ENCODE assay signal across 9 mouse cellular contexts in genomic region chr4:43558028-43558630, GRCm38 (mm10). TPM values are rescaled to one million over a fixed set of nuclear protein-coding genes. Genes with fewer than 3 reads are reported as not detected.
DNase-seq lines count a peak whose midpoint lies in the region; ATAC-seq and TF ChIP-seq lines count a peak whose summit lies in the region.
"Had no signal": no experiment of that assay in that cellular context is flagged by ENCODE, and none has a peak within 500 bp of the region (broad histone marks: within the 10 kb centered on the region; RNA-seq: fewer than 3 reads in every experiment).

No protein-coding gene starts in this region.

- DNase-seq in adrenal gland, postnatal 10 days, result peak; percentile 30
- no peak for DNase-seq in adrenal gland, postnatal 14 days
- DNase-seq in MEL-GATA-1-ER (ENCODE audit: extremely low read depth, low read depth), result peak; percentile 69
- peak; percentile 15 for DNase-seq in limb, embryonic 14.5 days (ENCODE audit: low spot score)
- DNase-seq in cerebellum, adult 11 months, result no peak
- DNase-seq in testis, postnatal 14 days (ENCODE audit: low spot score), result no peak

- H3K4me3 ChIP-seq in heart, embryonic 16.5 days (ENCODE audit: low read length), result peak overlapping the region; percentile 98
- peak overlapping the region; percentile 10 for H3K4me3 ChIP-seq in limb, embryonic 14.5 days (replicated peaks; ENCODE audit: low read length)
- peak overlapping the region; percentile 14; the same call in 1 of the 2 replicates for H3K4me3 ChIP-seq in small intestine, adult 2 months (ENCODE audit: low read depth, low read length)

- TF ChIP-seq CTCF in small intestine, adult 2 months (IDR thresholded peaks at IDR 0.05; ENCODE audit: extremely low read depth, insufficient read length, insufficient replicate concordance, low read depth, low read length), result no peak

- H3K9me3 ChIP-seq in heart, embryonic 16.5 days (replicated peaks; ENCODE audit: control insufficient read depth, low read length), result no peaks in the 10 kb centered on the region
- H3K9me3 ChIP-seq in limb, embryonic 14.5 days (ENCODE audit: control insufficient read depth, low read length), result no peaks in the 10 kb centered on the region; the same call in 1 of the 2 replicates

- peak; percentile 25; the same call in 1 of the 2 replicates for ATAC-seq in heart, embryonic 16.5 days (replicated peaks; ENCODE audit: extremely low read depth, insufficient read depth, low FRiP score)
- no peak for ATAC-seq in limb, embryonic 14.5 days (ENCODE audit: low FRiP score, low read depth)

- WGBS in heart, embryonic 16.5 days, result 4% methylated on average over 5 of the region's 5 CpGs
- 46% methylated on average over 5 of the region's 5 CpGs for WGBS in limb, embryonic 14.5 days
- WGBS in small intestine, adult 2 months, result 45% methylated on average over 5 of the region's 5 CpGs

- no peaks in the 10 kb centered on the region for H3K27me3 ChIP-seq in heart, embryonic 16.5 days (ENCODE audit: control insufficient read depth, insufficient read depth, low read length)
- H3K27me3 ChIP-seq in limb, embryonic 14.5 days (ENCODE audit: control insufficient read depth, insufficient read depth, low read length), result no peaks in the 10 kb centered on the region
- no peaks in the 10 kb centered on the region for H3K27me3 ChIP-seq in small intestine, adult 2 months (ENCODE audit: control insufficient read depth, insufficient read depth, low read length)

- H3K36me3 ChIP-seq in heart, embryonic 16.5 days (ENCODE audit: control insufficient read depth, insufficient read depth), result peaks cover 34% of the 10 kb centered on the region
- H3K36me3 ChIP-seq in limb, embryonic 14.5 days (ENCODE audit: control insufficient read depth, insufficient read depth, low read length), result peaks cover 48% of the 10 kb centered on the region
- peaks cover 37% of the 10 kb centered on the region for H3K36me3 ChIP-seq in small intestine, adult 2 months (ENCODE audit: control insufficient read depth, insufficient read depth, low read length)

- peak overlapping the region; percentile 93 for H3K4me2 ChIP-seq in heart, embryonic 16.5 days (ENCODE audit: low read depth, low read length)
- H3K4me2 ChIP-seq in limb, embryonic 14.5 days (replicated peaks; ENCODE audit: low read depth, low read length, severe bottlenecking), result peak overlapping the region; percentile 38

- peaks cover 39% of the 10 kb centered on the region for H3K4me1 ChIP-seq in heart, embryonic 16.5 days (ENCODE audit: control insufficient read depth, insufficient read depth, low read length)
- peaks cover 37% of the 10 kb centered on the region for H3K4me1 ChIP-seq in limb, embryonic 14.5 days (ENCODE audit: control insufficient read depth, insufficient read depth, low read length)
- peaks cover 13% of the 10 kb centered on the region; the same call in 1 of the 2 replicates for H3K4me1 ChIP-seq in small intestine, adult 2 months (ENCODE audit: control insufficient read depth, insufficient read depth, insufficient read length, low read length)

- H3K27ac ChIP-seq in heart, embryonic 16.5 days (ENCODE audit: low read length), result peak overlapping the region; percentile 100
- peak overlapping the region; percentile 6 for H3K27ac ChIP-seq in limb, embryonic 14.5 days (replicated peaks; ENCODE audit: low read depth, low read length)
- H3K27ac ChIP-seq in small intestine, adult 2 months (ENCODE audit: insufficient read depth, low read depth, low read length), result peak overlapping the region; percentile 74

- TF ChIP-seq POLR2A in limb, embryonic 14.5 days (IDR thresholded peaks at IDR 0.05; ENCODE audit: borderline replicate concordance, extremely low read depth, insufficient read depth, insufficient read length), result no peak
- TF ChIP-seq POLR2A in small intestine, adult 2 months (IDR thresholded peaks at IDR 0.05; ENCODE audit: low read depth, low read length), result no peak

- H3K9ac ChIP-seq in heart, embryonic 16.5 days (ENCODE audit: low read length), result peak overlapping the region; percentile 100
- peak overlapping the region; percentile 40 for H3K9ac ChIP-seq in limb, embryonic 14.5 days (ENCODE audit: low read depth, low read length, severe bottlenecking)

RNA-seq across cellular contexts. Expression of gene Creb3, which starts 4.0 kb away (rescaled TPM):
- total RNA-seq in adrenal gland, postnatal 10 days (2021), result 100 to 1,000 TPM in 1 of 2 experiments, 10 to 100 TPM in 1; 90.4 to 108 TPM
- 108 and 117 TPM in 2 replicates for total RNA-seq in adrenal gland, postnatal 14 days (2021)
- polyA plus RNA-seq in heart, embryonic 16.5 days (2015; fragmentation: Nextera tagmentation; extraction: Ambion mirVana), result 60.3 and 61.8 TPM in 2 replicates
- polyA plus RNA-seq in limb, embryonic 14.5 days (2012; rRNA removed), result 51.7 and 58.0 TPM in 2 replicates
- 71.4 and 78.5 TPM in 2 replicates for polyA plus RNA-seq in limb, embryonic 14.5 days (2014; fragmentation: Nextera tagmentation; extraction: Ambion mirVana)
- polyA plus RNA-seq in small intestine, adult 2 months (2012; rRNA removed), result 66.9 and 133 TPM in 2 replicates

RNA-seq across cellular contexts. Expression of gene Tln1, which starts 4.4 kb away (rescaled TPM):
- total RNA-seq in adrenal gland, postnatal 10 days (2021), result 100 to 1,000 TPM; 171 to 192 TPM
- total RNA-seq in adrenal gland, postnatal 14 days (2021), result 201 and 213 TPM in 2 replicates
- polyA plus RNA-seq in heart, embryonic 16.5 days (2015; fragmentation: Nextera tagmentation; extraction: Ambion mirVana), result 68.7 and 80.0 TPM in 2 replicates
- polyA plus RNA-seq in limb, embryonic 14.5 days (2012; rRNA removed), result 69.4 and 75.5 TPM in 2 replicates
- polyA plus RNA-seq in limb, embryonic 14.5 days (2014; fragmentation: Nextera tagmentation; extraction: Ambion mirVana), result 62.4 and 63.3 TPM in 2 replicates
- 47.2 and 78.0 TPM in 2 replicates for polyA plus RNA-seq in small intestine, adult 2 months (2012; rRNA removed)

RNA-seq across cellular contexts. Expression of gene Rgp1, which starts 20.4 kb away (rescaled TPM):
- total RNA-seq in adrenal gland, postnatal 10 days (2021), result 10 to 100 TPM; 41.7 to 54.1 TPM
- 43.3 and 52.6 TPM in 2 replicates for total RNA-seq in adrenal gland, postnatal 14 days (2021)
- polyA plus RNA-seq in heart, embryonic 16.5 days (2015; fragmentation: Nextera tagmentation; extraction: Ambion mirVana), result 20.9 and 21.7 TPM in 2 replicates
- 81.9 and 101 TPM in 2 replicates for polyA plus RNA-seq in limb, embryonic 14.5 days (2012; rRNA removed)
- polyA plus RNA-seq in limb, embryonic 14.5 days (2014; fragmentation: Nextera tagmentation; extraction: Ambion mirVana), result 33.3 and 35.3 TPM in 2 replicates
- 20.2 and 31.9 TPM in 2 replicates for polyA plus RNA-seq in small intestine, adult 2 months (2012; rRNA removed)

RNA-seq across cellular contexts. Expression of gene Gba2, which starts 20.5 kb away (rescaled TPM):
- 10 to 100 TPM; 10.5 to 15.4 TPM for total RNA-seq in adrenal gland, postnatal 10 days (2021)
- 11.7 and 15.0 TPM in 2 replicates for total RNA-seq in adrenal gland, postnatal 14 days (2021)
- polyA plus RNA-seq in heart, embryonic 16.5 days (2015; fragmentation: Nextera tagmentation; extraction: Ambion mirVana), result 22.7 TPM in 2 replicates
- 39.8 and 50.1 TPM in 2 replicates for polyA plus RNA-seq in limb, embryonic 14.5 days (2012; rRNA removed)
- polyA plus RNA-seq in limb, embryonic 14.5 days (2014; fragmentation: Nextera tagmentation; extraction: Ambion mirVana), result 18.4 and 19.9 TPM in 2 replicates
- 5.3 and 7.6 TPM in 2 replicates for polyA plus RNA-seq in small intestine, adult 2 months (2012; rRNA removed)

RNA-seq across cellular contexts. Expression of gene Msmp, which starts 26.2 kb away (rescaled TPM):
- 1 to 10 TPM; 1.8 to 1.9 TPM for total RNA-seq in adrenal gland, postnatal 10 days (2021)
- total RNA-seq in adrenal gland, postnatal 14 days (2021), result 2.1 and 2.3 TPM in 2 replicates
- 0.89 and 1.1 TPM in 2 replicates for polyA plus RNA-seq in heart, embryonic 16.5 days (2015; fragmentation: Nextera tagmentation; extraction: Ambion mirVana)
- 0.24 and 0.88 TPM in 2 replicates for polyA plus RNA-seq in limb, embryonic 14.5 days (2012; rRNA removed)
- polyA plus RNA-seq in limb, embryonic 14.5 days (2014; fragmentation: Nextera tagmentation; extraction: Ambion mirVana), result 2.8 and 3.0 TPM in 2 replicates
- not detected in 2 replicates for polyA plus RNA-seq in small intestine, adult 2 months (2012; rRNA removed)
- polyA plus RNA-seq: neural tube, embryonic 14.5 days had no signal

Comparison
In these comparisons a context has a peak if more than half of its experiments do, and no peak if none do; other contexts are left out.
1. DNase-seq: peak in adrenal gland, postnatal 10 days (single experiment), MEL-GATA-1-ER (single experiment) and limb, embryonic 14.5 days (single experiment); none in adrenal gland, postnatal 14 days (single experiment), cerebellum, adult 11 months (single experiment) and testis, postnatal 14 days (single experiment).
2. H3K27ac ChIP-seq: peak in every context shown above with its lines; median percentile 100 in heart, embryonic 16.5 days; 74 in small intestine, adult 2 months; 6 in limb, embryonic 14.5 days.
3. H3K4me3 ChIP-seq: peak in every context shown above with its lines; median percentile 98 in heart, embryonic 16.5 days; 14 in small intestine, adult 2 months; 10 in limb, embryonic 14.5 days.